Mouse (Mus musculus) forebrain, embryonic 15.5 days (tissue): ENCODE results near the gene Rgs8. TPM values are rescaled to one million over a fixed set of nuclear protein-coding genes. Genes with fewer than 3 reads are reported as not detected.

ENCODE experiments used
- ATAC-seq: fragments of 200-750 bp; cut with Nextera tagmentation; replicated peaks from 2 replicates; pipeline ENCODE4 v1.8.0; 2017; ENCODE audit warnings: mild to moderate bottlenecking, moderate TSS enrichment, moderate library complexity
- H3K27ac ChIP-seq: fragments of 300-500 bp; sonication (generic); replicated peaks from 2 replicates; pipeline ENCODE4 v1.5.1; 2015; ENCODE audit warnings: mild to moderate bottlenecking, inconsistent platforms
- H3K27me3 ChIP-seq: fragments of 300-500 bp; sonication (generic); 2 replicates; pipeline ENCODE4 v1.6.1; 2015; ENCODE audit warnings: inconsistent platforms
- H3K36me3 ChIP-seq: fragments of 300-500 bp; sonication (generic); 2 replicates; pipeline ENCODE4 v1.6.1; 2015; ENCODE audit warnings: mild to moderate bottlenecking, inconsistent platforms
- H3K4me1 ChIP-seq: fragments of 300-500 bp; sonication (generic); 2 replicates; pipeline ENCODE4 v1.6.1; 2015; ENCODE audit warnings: inconsistent platforms
- H3K4me2 ChIP-seq: fragments of 300-500 bp; sonication (generic); replicated peaks from 2 replicates; pipeline ENCODE4 v1.6.1; 2015; ENCODE audit warnings: mild to moderate bottlenecking, inconsistent platforms
- H3K4me3 ChIP-seq: fragments of 300-500 bp; sonication (generic); 2 replicates; pipeline ENCODE4 v1.5.1; 2015; ENCODE audit warnings: mild to moderate bottlenecking, inconsistent platforms
- H3K9ac ChIP-seq: fragments of 300-500 bp; sonication (generic); replicated peaks from 2 replicates; pipeline ENCODE4 v1.6.1; 2015; ENCODE audit warnings: mild to moderate bottlenecking, inconsistent platforms
- H3K9me3 ChIP-seq: fragments of 300-500 bp; sonication (generic); 2 replicates; pipeline ENCODE4 v1.6.1; 2016; ENCODE audit warnings: inconsistent platforms
- WGBS: fragments of 180-500 bp; shearing (Covaris S2); methylation state at CpG from one replicate; pipeline ENCODE4 v1.1.7; 2015; ENCODE audit warnings: mixed read lengths; 5-methylcytosine and 5-hydroxymethylcytosine counted together
- polyA plus RNA-seq: library from polyadenylated mRNA; unstranded; fragments of >200 nt; fragmentation: Nextera tagmentation; extraction: Ambion mirVana; gene quantifications from 2 replicates; pipeline ENCODE4 v1.2.1, GENCODE M21; 2015

Gene Rgs8
- polyA plus RNA-seq, 1 experiment from 2014 or later, result 19.2 TPM

DNA sequence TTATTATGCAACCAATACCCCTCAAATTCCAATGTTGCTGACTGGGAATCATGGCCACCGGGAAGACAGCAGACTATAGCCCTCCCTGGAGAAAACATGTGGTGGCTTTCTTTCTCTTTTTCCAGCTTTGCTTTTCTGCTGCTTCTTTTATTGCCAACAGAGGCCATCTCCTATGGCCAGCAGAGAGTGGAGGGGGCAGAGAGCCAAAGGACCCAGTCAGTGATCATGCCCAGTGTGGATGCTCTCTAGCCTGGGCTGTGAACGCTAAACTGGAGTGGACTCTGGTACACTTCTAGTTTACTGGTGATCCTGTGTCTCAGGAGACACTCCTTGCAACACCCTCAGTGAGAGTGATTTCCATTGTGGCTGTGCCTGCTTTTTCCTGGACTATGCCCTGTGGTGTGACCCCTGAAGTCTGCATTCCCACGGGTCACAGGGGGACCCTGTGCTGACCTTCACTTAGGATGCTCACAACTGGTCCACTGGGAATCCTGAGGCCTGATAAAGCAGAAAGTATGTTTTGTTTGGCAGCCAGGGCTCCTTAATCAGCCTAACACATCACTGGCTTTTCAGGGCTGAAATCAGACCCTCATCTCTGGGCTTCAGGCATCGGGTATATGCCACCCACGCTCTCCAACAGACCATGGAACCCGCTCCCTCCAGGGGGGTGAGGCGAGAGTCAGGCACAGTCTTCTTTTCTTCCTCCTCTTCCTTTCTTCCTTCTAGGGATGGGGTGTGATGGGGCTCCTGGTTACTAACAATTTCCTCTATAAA, 45.7 kb downstream of the Rgs8 start:
- Histone ChIP-seq H3K4me3 (no peak overlapping the region), H3K27me3 (no peaks in the 10 kb centered on the region), H3K27ac (no peak overlapping the region), H3K9ac (no peak overlapping the region), H3K4me2 (no peak overlapping the region), H3K9me3 (no peaks in the 10 kb centered on the region), H3K36me3 (no peaks in the 10 kb centered on the region), H3K4me1 (peaks cover 12% of the 10 kb centered on the region)
- WGBS, result 80% methylated on average over 7 of the region's 7 CpGs
- ATAC-seq, result no peak

DNA sequence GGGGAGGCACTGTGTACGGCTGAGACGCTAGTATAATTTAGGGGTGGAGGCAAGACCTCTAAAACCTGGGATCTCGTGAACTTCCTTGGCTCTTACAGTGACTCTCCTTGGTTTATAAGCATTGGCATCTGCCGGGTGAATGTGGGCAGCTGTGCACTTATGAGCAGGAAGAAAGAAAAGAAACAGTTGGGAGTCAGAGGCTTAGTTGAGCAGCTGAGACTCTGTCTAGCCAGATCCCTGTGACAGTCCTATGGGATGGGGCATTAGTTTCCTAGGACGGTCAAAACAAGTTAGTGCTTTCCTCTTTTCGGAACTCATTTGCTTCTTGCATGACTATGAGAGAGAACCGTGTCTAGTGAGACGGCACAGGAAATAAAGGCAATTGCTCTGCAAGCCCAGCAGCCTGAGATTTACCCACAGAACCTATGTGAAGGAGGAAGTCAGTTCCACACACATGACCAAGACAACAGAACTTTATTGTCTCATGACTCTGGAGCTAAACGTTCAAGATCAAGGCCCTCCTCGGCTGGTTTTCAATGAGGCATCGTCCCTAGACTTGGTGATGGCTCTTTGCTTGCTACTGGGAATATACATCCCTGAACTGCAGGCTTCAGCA, 47.7 kb downstream of the Rgs8 start:
- Histone ChIP-seq H3K9me3 (no peaks in the 10 kb centered on the region), H3K4me2 (no peak overlapping the region), H3K4me3 (no peak overlapping the region), H3K27ac (no peak overlapping the region), H3K9ac (no peak overlapping the region), H3K27me3 (no peaks in the 10 kb centered on the region), H3K36me3 (no peaks in the 10 kb centered on the region), H3K4me1 (peaks cover 29% of the 10 kb centered on the region)
- 88% methylated on average over 11 of the region's 11 CpGs for WGBS
- no peak for ATAC-seq

DNA sequence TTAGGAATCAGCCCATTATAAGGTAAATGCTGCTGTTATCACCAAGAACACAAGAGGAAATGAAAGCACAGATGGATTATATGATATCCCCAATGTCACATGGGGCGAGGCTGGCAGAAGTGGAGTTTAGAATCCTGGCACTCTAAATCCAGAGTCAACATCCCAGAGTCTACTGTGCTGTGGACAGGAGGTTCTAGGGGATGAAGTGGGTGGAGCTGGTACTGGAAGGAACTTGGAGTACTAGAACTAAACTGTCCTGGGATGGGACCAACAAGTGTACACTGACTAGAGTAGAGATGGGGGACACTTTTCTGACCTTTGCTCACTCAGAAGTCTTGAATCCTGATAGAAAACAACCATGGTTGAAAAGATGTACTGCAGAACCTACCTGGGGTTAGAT, 48.6 kb downstream of the Rgs8 start:
- WGBS, result 97% methylated on average over 1 of the region's 1 CpGs
- no peak overlapping the region for H3K4me3 ChIP-seq
- peaks cover 29% of the 10 kb centered on the region for H3K4me1 ChIP-seq
- no peak overlapping the region for H3K9ac ChIP-seq
- ATAC-seq, result no peak
- no peak overlapping the region for H3K27ac ChIP-seq
- no peak overlapping the region for H3K4me2 ChIP-seq
- H3K36me3 ChIP-seq, result no peaks in the 10 kb centered on the region
- H3K9me3 ChIP-seq, result no peaks in the 10 kb centered on the region
- H3K27me3 ChIP-seq, result no peaks in the 10 kb centered on the region

DNA sequence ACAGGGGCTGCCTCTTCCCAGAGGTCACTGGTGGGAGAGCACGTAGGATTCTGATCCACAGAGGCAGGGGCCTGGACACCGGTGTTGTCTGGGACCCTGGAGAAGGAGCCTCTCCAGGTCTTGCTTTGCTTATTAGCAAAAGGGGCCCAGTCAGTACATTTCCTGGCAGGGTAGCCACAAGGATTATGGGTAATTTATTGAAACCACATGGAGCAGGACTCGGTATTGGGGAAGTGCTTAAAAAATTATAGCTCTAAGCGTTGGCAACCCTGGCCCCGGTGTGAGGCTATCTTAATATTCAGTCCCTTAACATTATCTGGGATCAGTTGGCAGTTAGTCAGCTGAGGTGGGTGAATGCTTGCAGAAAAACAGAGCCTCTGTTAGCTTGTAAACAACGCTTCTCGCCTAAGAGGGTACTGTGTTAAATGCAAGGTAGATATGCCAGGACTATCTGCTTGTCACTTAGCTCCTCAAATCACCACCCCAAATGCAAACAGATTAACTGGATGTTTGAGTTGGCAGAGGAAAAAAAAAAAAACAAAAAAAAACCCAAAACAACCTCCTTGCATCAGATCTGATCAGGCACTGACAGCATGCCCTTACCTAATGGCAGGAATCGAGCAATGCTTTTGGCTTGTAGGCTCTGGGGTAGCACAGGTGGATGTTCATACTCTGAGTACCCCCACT, 49.5 kb downstream of the Rgs8 start:
- Histone ChIP-seq H3K4me3 (no peak overlapping the region), H3K9ac (no peak overlapping the region), H3K36me3 (no peaks in the 10 kb centered on the region), H3K27ac (peak overlapping the region; percentile 70), H3K4me2 (no peak overlapping the region), H3K27me3 (no peaks in the 10 kb centered on the region), H3K9me3 (no peaks in the 10 kb centered on the region), H3K4me1 (peaks cover 29% of the 10 kb centered on the region)
- 83% methylated on average over 8 of the region's 8 CpGs for WGBS
- ATAC-seq, result 0 out of 2 replicates have a peak, but pooled peaks have one; percentile 2

DNA sequence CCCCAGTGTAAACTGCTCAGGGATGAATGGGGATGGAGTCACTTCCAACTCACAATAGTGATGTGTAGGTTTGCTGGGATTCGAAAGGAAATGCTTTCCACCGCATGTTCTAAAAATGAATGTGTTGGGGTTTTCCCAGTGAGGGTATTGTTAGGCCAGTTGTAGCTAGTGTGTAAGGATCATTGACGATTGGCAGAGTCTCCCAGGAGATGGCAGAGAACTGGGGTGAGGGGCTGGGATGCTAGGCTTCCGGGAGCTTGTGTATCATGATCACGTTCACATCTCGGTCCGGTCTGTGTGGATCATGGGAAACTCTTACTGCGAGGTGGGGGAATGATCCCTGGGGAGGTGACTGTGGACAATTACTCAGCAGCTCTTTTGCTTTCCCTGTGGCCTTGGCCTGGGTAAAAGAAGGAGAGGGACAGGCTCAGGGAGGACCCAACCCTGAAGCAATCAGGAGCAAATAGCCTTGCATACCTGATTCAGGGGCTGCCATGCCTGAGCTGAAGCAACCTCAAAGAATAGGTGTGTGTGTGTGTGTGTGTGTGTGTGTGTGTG, 50.1 kb downstream of the Rgs8 start:
- peak overlapping the region; percentile 70 for H3K27ac ChIP-seq
- ATAC-seq, result peak; percentile 20; the same call in 1 of the 2 replicates
- H3K9ac ChIP-seq, result no peak overlapping the region
- peaks cover 29% of the 10 kb centered on the region for H3K4me1 ChIP-seq
- no peaks in the 10 kb centered on the region for H3K9me3 ChIP-seq
- no peak overlapping the region for H3K4me2 ChIP-seq
- no peaks in the 10 kb centered on the region for H3K27me3 ChIP-seq
- no peak overlapping the region for H3K4me3 ChIP-seq
- WGBS, result 30% methylated on average over 8 of the region's 8 CpGs
- H3K36me3 ChIP-seq, result no peaks in the 10 kb centered on the region

DNA sequence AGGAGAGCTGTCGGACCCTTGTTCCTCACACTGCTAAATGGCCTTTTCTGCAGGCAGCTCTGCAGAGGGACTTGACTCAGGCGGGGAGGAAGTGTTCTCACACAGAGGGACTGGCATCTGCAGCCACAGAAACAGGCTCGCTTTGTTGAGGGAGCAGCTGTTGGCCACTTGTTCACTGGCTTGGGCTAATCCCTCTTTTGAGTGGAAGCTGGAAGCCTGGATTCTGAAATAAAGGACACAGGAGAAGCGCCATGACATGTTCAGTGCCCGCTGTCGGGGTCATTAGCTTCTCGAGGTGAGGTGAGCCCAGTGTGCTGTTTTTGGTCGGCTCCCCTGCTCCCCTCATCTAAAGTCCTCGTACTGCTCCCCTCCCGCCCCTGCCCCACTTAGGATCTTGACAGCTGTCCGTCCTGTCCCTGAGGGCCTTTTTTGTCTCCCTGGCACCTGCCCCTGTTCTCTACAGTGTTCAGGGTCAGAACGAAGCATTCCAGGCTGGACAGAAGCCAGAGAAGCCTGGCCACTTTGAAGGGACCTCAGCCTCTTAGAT, 50.7 kb downstream of the Rgs8 start:
- 0 out of 2 replicates have a peak overlapping the region, but pooled peaks have one; percentile 1 for H3K4me2 ChIP-seq
- H3K36me3 ChIP-seq, result no peaks in the 10 kb centered on the region
- ATAC-seq, result peak; percentile 76
- 2% methylated on average over 12 of the region's 12 CpGs for WGBS
- H3K9ac ChIP-seq, result no peak overlapping the region
- H3K27ac ChIP-seq, result peak overlapping the region; percentile 70
- no peak overlapping the region for H3K4me3 ChIP-seq
- H3K9me3 ChIP-seq, result no peaks in the 10 kb centered on the region
- H3K27me3 ChIP-seq, result no peaks in the 10 kb centered on the region
- H3K4me1 ChIP-seq, result peaks cover 29% of the 10 kb centered on the region

DNA sequence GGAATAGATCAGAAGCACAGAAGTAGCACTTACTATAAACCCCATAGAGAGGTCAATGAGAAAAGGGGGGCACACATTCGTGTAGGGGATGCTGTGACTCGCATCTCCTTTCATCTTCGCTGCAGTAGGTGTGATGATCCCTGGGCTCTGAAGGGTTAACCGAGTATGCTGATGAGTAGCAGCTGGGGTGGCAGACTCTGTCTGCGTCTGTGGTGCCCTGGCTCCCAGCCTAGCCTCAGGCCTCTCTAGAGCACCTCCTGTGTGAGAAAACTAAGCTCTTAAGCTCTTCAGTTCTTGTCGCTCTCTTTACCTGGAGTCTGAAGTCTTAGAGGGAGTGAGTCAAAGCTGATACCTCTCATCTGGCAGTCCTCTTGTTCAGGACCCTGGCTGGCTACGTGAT, 51.3 kb downstream of the Rgs8 start:
- no peaks in the 10 kb centered on the region for H3K36me3 ChIP-seq
- 7% methylated on average over 7 of the region's 7 CpGs for WGBS
- H3K4me1 ChIP-seq, result peaks cover 29% of the 10 kb centered on the region
- peak; percentile 47 for ATAC-seq
- no peak overlapping the region for H3K4me3 ChIP-seq
- H3K9me3 ChIP-seq, result no peaks in the 10 kb centered on the region
- H3K4me2 ChIP-seq, result 0 out of 2 replicates have a peak overlapping the region, but pooled peaks have one; percentile 1
- no peaks in the 10 kb centered on the region for H3K27me3 ChIP-seq
- H3K9ac ChIP-seq, result no peak overlapping the region
- H3K27ac ChIP-seq, result peak overlapping the region; percentile 70; the same call in 1 of the 2 replicates

DNA sequence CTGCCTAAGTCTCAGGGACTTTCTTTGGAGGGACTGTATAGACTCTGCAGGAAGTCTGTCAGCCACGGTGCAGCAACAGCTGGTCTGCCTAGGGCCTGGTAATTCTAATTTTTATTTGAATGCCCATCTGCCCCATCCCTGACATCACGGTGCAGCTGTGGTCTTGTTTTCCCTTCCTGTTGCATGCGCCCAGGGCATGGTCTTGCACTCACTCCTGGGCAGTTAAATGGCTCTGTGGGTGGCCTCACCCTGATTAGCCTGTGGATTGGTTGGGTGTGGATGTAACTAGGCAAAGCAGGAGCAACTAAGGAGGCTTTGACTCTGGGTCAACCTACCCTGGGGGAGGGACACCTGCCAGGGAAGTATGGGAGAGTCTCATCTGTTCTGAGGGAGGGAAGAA, 52.2 kb downstream of the Rgs8 start:
- WGBS, result 17% methylated on average over 3 of the region's 3 CpGs
- Histone ChIP-seq H3K9me3 (no peaks in the 10 kb centered on the region), H3K4me2 (no peak overlapping the region), H3K27ac (no peak overlapping the region), H3K4me1 (peaks cover 29% of the 10 kb centered on the region), H3K36me3 (no peaks in the 10 kb centered on the region), H3K9ac (no peak overlapping the region), H3K4me3 (no peak overlapping the region), H3K27me3 (no peaks in the 10 kb centered on the region)
- ATAC-seq, result no peak

DNA sequence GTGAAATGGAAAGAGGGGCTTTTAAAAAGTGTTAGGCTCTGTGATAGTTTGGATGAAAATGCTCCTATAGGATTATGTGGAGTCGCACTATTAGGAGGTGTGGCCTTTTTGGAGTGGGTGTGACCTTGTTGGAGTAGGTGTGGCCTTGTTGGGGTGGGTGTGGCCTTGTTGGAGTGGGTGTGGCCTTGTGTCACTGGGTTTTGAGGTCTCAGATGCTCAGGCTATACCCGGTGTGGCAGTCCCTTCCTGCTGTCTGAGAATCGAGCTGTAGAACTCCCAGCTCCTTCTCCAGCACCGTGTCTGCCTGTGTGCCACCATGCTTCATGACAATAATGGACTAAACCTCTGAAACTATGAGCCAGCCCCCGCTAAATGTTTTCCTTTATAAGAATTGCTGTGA, 55.8 kb downstream of the Rgs8 start:
- H3K27ac ChIP-seq, result no peak overlapping the region
- H3K36me3 ChIP-seq, result no peaks in the 10 kb centered on the region
- ATAC-seq, result no peak
- no peaks in the 10 kb centered on the region for H3K27me3 ChIP-seq
- WGBS, result 87% methylated on average over 5 of the region's 5 CpGs
- H3K4me2 ChIP-seq, result no peak overlapping the region
- H3K4me3 ChIP-seq, result no peak overlapping the region
- peaks cover 16% of the 10 kb centered on the region for H3K4me1 ChIP-seq
- no peak overlapping the region for H3K9ac ChIP-seq
- H3K9me3 ChIP-seq, result no peaks in the 10 kb centered on the region

DNA sequence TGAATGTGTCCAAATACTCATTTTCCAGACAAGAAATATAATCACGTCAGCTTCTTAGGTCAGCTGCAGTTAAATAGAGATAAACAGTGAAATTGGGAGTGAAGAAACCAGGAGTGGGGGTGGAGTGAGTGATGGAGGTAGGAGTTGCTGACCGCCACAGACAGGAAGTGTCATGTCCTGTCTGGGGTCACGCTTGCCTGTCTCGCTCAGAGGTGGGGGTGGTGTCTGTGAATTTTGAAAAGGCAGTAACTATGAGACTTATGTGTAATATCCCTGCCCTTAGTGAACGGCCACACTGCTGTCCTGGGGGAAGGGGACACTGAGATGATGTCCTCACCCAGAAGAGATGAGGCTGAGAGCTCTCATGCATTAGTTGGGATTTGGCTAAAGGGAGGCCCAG, 56.6 kb downstream of the Rgs8 start:
- Histone ChIP-seq H3K9me3 (no peaks in the 10 kb centered on the region), H3K4me3 (no peak overlapping the region), H3K27me3 (no peaks in the 10 kb centered on the region), H3K36me3 (no peaks in the 10 kb centered on the region), H3K4me1 (peaks cover 7% of the 10 kb centered on the region), H3K27ac (no peak overlapping the region), H3K4me2 (no peak overlapping the region), H3K9ac (no peak overlapping the region)
- WGBS, result 85% methylated on average over 5 of the region's 5 CpGs
- ATAC-seq, result no peak

DNA sequence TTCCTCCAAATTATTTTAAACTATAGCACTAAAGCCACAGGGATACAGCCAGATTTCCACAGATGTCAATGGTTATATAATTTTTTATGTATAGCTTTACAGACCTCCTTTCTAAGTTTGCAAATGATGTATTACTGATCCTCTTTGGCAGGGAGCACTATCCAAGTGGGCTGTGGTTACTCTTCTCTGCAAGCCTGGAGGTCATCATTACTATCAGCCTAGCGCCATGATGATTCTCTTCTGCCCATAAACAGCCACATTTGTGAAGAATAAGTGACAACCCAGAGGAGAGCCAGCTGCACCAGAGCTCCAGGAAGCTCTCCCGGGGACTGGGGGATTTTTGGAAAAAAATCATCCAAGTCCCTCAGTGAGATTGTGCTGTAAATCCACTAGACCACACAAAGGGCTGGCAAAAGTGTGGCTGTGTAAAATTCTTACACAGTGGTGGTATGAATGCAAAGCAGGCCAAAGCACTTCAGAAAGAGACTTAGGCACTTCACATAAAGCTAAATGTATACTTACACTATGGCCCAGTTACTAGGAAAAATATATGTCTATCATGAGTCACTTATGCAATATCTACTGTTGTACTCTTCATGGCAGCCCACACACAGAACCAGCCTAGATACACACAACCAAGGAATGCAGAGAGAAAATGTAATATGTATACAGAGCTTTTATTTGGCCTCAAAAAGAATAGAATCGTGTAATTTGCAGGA, 58.9 kb downstream of the Rgs8 start:
- Histone ChIP-seq H3K36me3 (no peaks in the 10 kb centered on the region), H3K9ac (no peak overlapping the region)

More for the DNA sequence above, 58.9 kb downstream of the Rgs8 start:
- Histone ChIP-seq H3K4me1 (no peaks in the 10 kb centered on the region), H3K27me3 (no peaks in the 10 kb centered on the region), H3K27ac (no peak overlapping the region), H3K4me2 (no peak overlapping the region), H3K4me3 (no peak overlapping the region), H3K9me3 (no peaks in the 10 kb centered on the region)
- 71% methylated on average over 3 of the region's 3 CpGs for WGBS
- no peak for ATAC-seq
